Mouse (Mus musculus) heart, adult 11 months (tissue): ENCODE data around the gene Nrcam.
"Not testable (repeated sequence)": the region's sequence is repeated elsewhere in the genome, so short reads cannot be mapped to it uniquely, and the experiment has no call there.

Experiments used
- DNase-seq: peaks from one replicate; pipeline ENCODE4 v3.0.0; 2022

The Nrcam gene

GRCm38 (mm10) chr12:44328381-44329315 is at the start of gene Nrcam:
Gene Nrcam, plus strand, starts transcription at chr12:44328885.
- DNase-seq = peak; percentile 87

GRCm38 (mm10) chr12:44280147-44280546 is 48.5 kb upstream of the Nrcam start:
- DNase-seq = not testable (repeated sequence)

- no peak for DNase-seq
These were observed 47.2 kb upstream of the Nrcam start for GRCm38 (mm10) chr12:44281534-44281933.

- peak; percentile 92 for DNase-seq
These were observed 45.3 kb upstream of the Nrcam start for GRCm38 (mm10) chr12:44283378-44283777.

GRCm38 (mm10) chr12:44286992-44287391 is 41.7 kb upstream of the Nrcam start:
- DNase-seq = no peak

GRCm38 (mm10) chr12:44292281-44292680 is 36.4 kb upstream of the Nrcam start:
- no peak for DNase-seq

- no peak for DNase-seq
These were observed 27.9 kb upstream of the Nrcam start for GRCm38 (mm10) chr12:44300793-44301192.

GRCm38 (mm10) chr12:44304012-44304411 is 24.7 kb upstream of the Nrcam start:
- no peak for DNase-seq

- DNase-seq = no peak
These were observed 23.8 kb upstream of the Nrcam start for GRCm38 (mm10) chr12:44304869-44305268.

GRCm38 (mm10) chr12:44308221-44308620 is 20.5 kb upstream of the Nrcam start:
- DNase-seq = no peak

- no peak for DNase-seq
These were observed 13.5 kb upstream of the Nrcam start for GRCm38 (mm10) chr12:44315212-44315611.

- DNase-seq = no peak
These were observed 3.6 kb upstream of the Nrcam start for GRCm38 (mm10) chr12:44325091-44325490.

- DNase-seq = no peak
These were observed 1.2 kb upstream of the Nrcam start for GRCm38 (mm10) chr12:44327452-44327851.

GRCm38 (mm10) chr12:44329316-44330215 is 881 bp downstream of the Nrcam start:
- DNase-seq = no peak

GRCm38 (mm10) chr12:44330216-44330719 is 1.6 kb downstream of the Nrcam start:
- no peak for DNase-seq

- no peak for DNase-seq
These were observed 8.5 kb downstream of the Nrcam start for GRCm38 (mm10) chr12:44337136-44337640.

GRCm38 (mm10) chr12:44338195-44338622 is 9.5 kb downstream of the Nrcam start:
- DNase-seq = no peak

GRCm38 (mm10) chr12:44344075-44344474 is 15.4 kb downstream of the Nrcam start:
- DNase-seq = no peak

GRCm38 (mm10) chr12:44345251-44345650 is 16.6 kb downstream of the Nrcam start:
- peak; percentile 28 for DNase-seq

- DNase-seq = no peak
These were observed 17.5 kb downstream of the Nrcam start for GRCm38 (mm10) chr12:44346143-44346542.

GRCm38 (mm10) chr12:44355116-44355515 is 26.4 kb downstream of the Nrcam start:
- DNase-seq = no peak

- no peak for DNase-seq
These were observed 28.8 kb downstream of the Nrcam start for GRCm38 (mm10) chr12:44357460-44357859.

- no peak for DNase-seq
These were observed 29.2 kb downstream of the Nrcam start for GRCm38 (mm10) chr12:44357881-44358280.
